Mouse (Mus musculus): ENCODE results near the gene Gjb5.
A peak's percentile ranks its signal among the peaks of the same experiment; 100 is the strongest.

GRCm38 (mm10) chr4:127368379-127368973 lies 10.5 kb upstream of the Gjb5 start:
- TF ChIP-seq CTCF (conservative IDR thresholded peaks at IDR 0.05; ENCODE audit: low read length) (peak; percentile 92), POU5F1 (IDR thresholded peaks at IDR 0.05; ENCODE audit: borderline replicate concordance, low read length) (no peak), NANOG (IDR thresholded peaks at IDR 0.05; ENCODE audit: borderline replicate concordance, low read length) (no peak)
